9 mouse cellular contexts compared by ENCODE assay signal in genomic region chr2:119207961-119208343, GRCm38 (mm10). TPM values are rescaled to one million over a fixed set of nuclear protein-coding genes. Genes with fewer than 3 reads are reported as not detected.
DNase-seq lines count a peak whose midpoint lies in the region; ATAC-seq lines count a peak whose summit lies in the region.
"Had no signal": no experiment of that assay in that cellular context is flagged by ENCODE, and none has a peak within 500 bp of the region (broad histone marks: within the 10 kb centered on the region; RNA-seq: fewer than 3 reads in every experiment).

No protein-coding gene starts in this region.

- ATAC-seq in heart, embryonic 14.5 days (ENCODE audit: insufficient number of reproducible peaks, insufficient read depth, low FRiP score, low read depth) = no peak
- ATAC-seq in hindbrain, embryonic 16.5 days = no peak
- 0 out of 2 replicates have a peak, but pooled peaks have one; percentile 0 for ATAC-seq in midbrain, embryonic 12.5 days (ENCODE audit: low FRiP score, low read depth)

- intact Hi-C loops in left cerebral cortex, postnatal 14 days (cut with DNase I) = no loop called here

- WGBS in heart, embryonic 14.5 days = 12% methylated on average over 6 of the region's 6 CpGs
- 27% methylated on average over 6 of the region's 6 CpGs for WGBS in hindbrain, embryonic 16.5 days
- WGBS in midbrain, embryonic 12.5 days = 32% methylated on average over 6 of the region's 6 CpGs

- no peaks in the 10 kb centered on the region for H3K9me3 ChIP-seq in heart, embryonic 14.5 days (ENCODE audit: control insufficient read depth, low read length)
- no peaks in the 10 kb centered on the region for H3K9me3 ChIP-seq in hindbrain, embryonic 16.5 days (ENCODE audit: control insufficient read depth, low read length)
- no peaks in the 10 kb centered on the region for H3K9me3 ChIP-seq in midbrain, embryonic 12.5 days

- H3K27ac ChIP-seq in heart, embryonic 14.5 days (replicated peaks in 1 of 2; ENCODE audit: control insufficient read depth in 1 of 2, insufficient read depth in 1 of 2, low read depth in 2 of 2, low read length in 2 of 2) = peak overlapping the region; percentile 87 to 93
- peak overlapping the region; percentile 93 for H3K27ac ChIP-seq in brown adipose tissue, adult 24 weeks (replicated peaks; ENCODE audit: low read depth, low read length)
- H3K27ac ChIP-seq in hindbrain, embryonic 16.5 days (ENCODE audit: low read depth, low read length) = peak overlapping the region; percentile 72
- H3K27ac ChIP-seq in midbrain, embryonic 12.5 days (replicated peaks) = peak overlapping the region; percentile 86

- DNase-seq in heart, adult 18-20 months = no peak
- DNase-seq in left cerebral cortex, postnatal 14 days (ENCODE audit: low spot score in 2 of 2) = no peak
- no peak for DNase-seq in gastrocnemius, adult 18-20 months (ENCODE audit: low spot score)
- no peak for DNase-seq in cerebellum, postnatal 25 days

- H3K9ac ChIP-seq in heart, embryonic 14.5 days (ENCODE audit: low read length) = peak overlapping the region; percentile 75
- H3K9ac ChIP-seq in hindbrain, embryonic 16.5 days (ENCODE audit: low read depth, low read length) = peak overlapping the region; percentile 72
- H3K9ac ChIP-seq in midbrain, embryonic 12.5 days (replicated peaks) = peak overlapping the region; percentile 69

- H3K4me2 ChIP-seq in heart, embryonic 14.5 days (ENCODE audit: low read length) = peak overlapping the region; percentile 67
- peak overlapping the region; percentile 60 for H3K4me2 ChIP-seq in hindbrain, embryonic 16.5 days (ENCODE audit: low read length)
- H3K4me2 ChIP-seq in midbrain, embryonic 12.5 days (replicated peaks) = peak overlapping the region; percentile 71

- peaks cover 26% of the 10 kb centered on the region for H3K36me3 ChIP-seq in heart, embryonic 14.5 days (ENCODE audit: control insufficient read depth, insufficient read depth, low read length)
- H3K36me3 ChIP-seq in hindbrain, embryonic 16.5 days (ENCODE audit: control insufficient read depth, insufficient read depth, low read length) = peaks cover 15% of the 10 kb centered on the region
- H3K36me3 ChIP-seq in midbrain, embryonic 12.5 days = peaks cover 23% of the 10 kb centered on the region

- H3K4me1 ChIP-seq in heart, embryonic 14.5 days (ENCODE audit: control insufficient read depth in 2 of 2, insufficient read depth in 2 of 2, low read length in 2 of 2) = peaks cover 7 to 11% of the 10 kb centered on the region in 2 experiments; a peak in 3 of 4 replicates
- H3K4me1 ChIP-seq in brown adipose tissue, adult 24 weeks (ENCODE audit: control insufficient read depth, insufficient read depth, insufficient read length, low read length) = 0 out of 2 replicates have a peak, but pooled peaks cover 7% of the 10 kb centered on the region
- H3K4me1 ChIP-seq in hindbrain, embryonic 16.5 days (ENCODE audit: control insufficient read depth, insufficient read depth, low read depth, low read length) = peaks cover 10% of the 10 kb centered on the region
- H3K4me1 ChIP-seq in midbrain, embryonic 12.5 days = peaks cover 22% of the 10 kb centered on the region

- peak overlapping the region; percentile 77 to 92 for H3K4me3 ChIP-seq in heart, embryonic 14.5 days (ENCODE audit: control insufficient read depth in 1 of 2, insufficient read depth in 1 of 2, low read depth in 1 of 2, low read length in 2 of 2)
- peak overlapping the region; percentile 94 for H3K4me3 ChIP-seq in brown adipose tissue, adult 24 weeks (ENCODE audit: insufficient read depth, low read depth, low read length)
- peak overlapping the region; percentile 73 for H3K4me3 ChIP-seq in hindbrain, embryonic 16.5 days (ENCODE audit: low read length)
- peak overlapping the region; percentile 69 for H3K4me3 ChIP-seq in midbrain, embryonic 12.5 days

- no peaks in the 10 kb centered on the region for H3K27me3 ChIP-seq in heart, embryonic 14.5 days (ENCODE audit: control insufficient read depth, insufficient read depth, low read length)
- no peaks in the 10 kb centered on the region for H3K27me3 ChIP-seq in hindbrain, embryonic 16.5 days (replicated peaks; ENCODE audit: control insufficient read depth, insufficient read depth, low read length)
- H3K27me3 ChIP-seq in midbrain, embryonic 12.5 days = no peaks in the 10 kb centered on the region
- H3K27me3 ChIP-seq: Patski had no signal

RNA-seq across cellular contexts. Expression of gene Zfyve19, which starts 0.5 kb away (rescaled TPM):
- polyA plus RNA-seq in heart, embryonic 14.5 days (2014; fragmentation: Nextera tagmentation; extraction: Ambion mirVana) = 28.3 and 32.4 TPM in 2 replicates
- 10 to 100 TPM; 13.6 to 15.0 TPM for total RNA-seq in heart, adult 18-20 months (2021)
- polyA plus RNA-seq in brown adipose tissue, adult 24 weeks (2012; ENCODE audit: insufficient read depth, insufficient read length, missing spikeins) = 16.2 and 21.0 TPM in 2 replicates
- 70.4 and 75.7 TPM in 2 replicates for polyA plus RNA-seq in hindbrain, embryonic 16.5 days (2015; fragmentation: Nextera tagmentation; extraction: Ambion mirVana)
- polyA plus RNA-seq in midbrain, embryonic 12.5 days (2016; fragmentation: Nextera tagmentation; extraction: Ambion mirVana) = 44.9 and 53.6 TPM in 2 replicates
- 10 to 100 TPM; 28.8 to 36.8 TPM for total RNA-seq in left cerebral cortex, postnatal 14 days (2021)
- 10 to 100 TPM; 13.8 to 14.4 TPM for total RNA-seq in gastrocnemius, adult 18-20 months (2021)

RNA-seq across cellular contexts. Expression of gene Dnajc17, which starts 0.6 kb away (rescaled TPM):
- polyA plus RNA-seq in heart, embryonic 14.5 days (2014; fragmentation: Nextera tagmentation; extraction: Ambion mirVana) = 10.8 and 12.9 TPM in 2 replicates
- total RNA-seq in heart, adult 18-20 months (2021) = 1 to 10 TPM; 7.3 to 7.6 TPM
- 7.8 and 8.8 TPM in 2 replicates for polyA plus RNA-seq in brown adipose tissue, adult 24 weeks (2012; ENCODE audit: insufficient read depth, insufficient read length, missing spikeins)
- polyA plus RNA-seq in hindbrain, embryonic 16.5 days (2015; fragmentation: Nextera tagmentation; extraction: Ambion mirVana) = 23.3 and 23.6 TPM in 2 replicates
- polyA plus RNA-seq in midbrain, embryonic 12.5 days (2016; fragmentation: Nextera tagmentation; extraction: Ambion mirVana) = 24.7 and 26.8 TPM in 2 replicates
- total RNA-seq in left cerebral cortex, postnatal 14 days (2021) = 10 to 100 TPM; 17.4 to 18.2 TPM
- total RNA-seq in gastrocnemius, adult 18-20 months (2021) = 1 to 10 TPM; 7.9 to 9.1 TPM

RNA-seq across cellular contexts. Expression of gene Ppp1r14d, which starts 21.8 kb away (rescaled TPM):
- polyA plus RNA-seq in heart, embryonic 14.5 days (2014; fragmentation: Nextera tagmentation; extraction: Ambion mirVana) = not detected in 2 replicates
- total RNA-seq in heart, adult 18-20 months (2021) = not detected
- polyA plus RNA-seq in brown adipose tissue, adult 24 weeks (2012; ENCODE audit: insufficient read depth, insufficient read length, missing spikeins) = not detected in 2 replicates
- not detected in 2 replicates for polyA plus RNA-seq in hindbrain, embryonic 16.5 days (2015; fragmentation: Nextera tagmentation; extraction: Ambion mirVana)
- polyA plus RNA-seq in midbrain, embryonic 12.5 days (2016; fragmentation: Nextera tagmentation; extraction: Ambion mirVana) = not detected in 2 replicates
- total RNA-seq in left cerebral cortex, postnatal 14 days (2021) = not detected
- total RNA-seq in gastrocnemius, adult 18-20 months (2021) = not detected
- polyA plus RNA-seq: Patski had no signal

RNA-seq across cellular contexts. Expression of gene Spint1, which starts 29.2 kb away (rescaled TPM):
- 0.20 and 0.38 TPM in 2 replicates for polyA plus RNA-seq in heart, embryonic 14.5 days (2014; fragmentation: Nextera tagmentation; extraction: Ambion mirVana)
- under 1 TPM in 1 of 2 experiments, not detected in 1; 0.41 TPM for total RNA-seq in heart, adult 18-20 months (2021)
- polyA plus RNA-seq in brown adipose tissue, adult 24 weeks (2012; ENCODE audit: insufficient read depth, insufficient read length, missing spikeins) = not detected in 2 replicates
- 0.71 and 0.79 TPM in 2 replicates for polyA plus RNA-seq in hindbrain, embryonic 16.5 days (2015; fragmentation: Nextera tagmentation; extraction: Ambion mirVana)
- polyA plus RNA-seq in midbrain, embryonic 12.5 days (2016; fragmentation: Nextera tagmentation; extraction: Ambion mirVana) = 0.98 and 1.5 TPM in 2 replicates
- total RNA-seq in left cerebral cortex, postnatal 14 days (2021) = under 1 TPM; 0.59 to 0.61 TPM
- not detected for total RNA-seq in gastrocnemius, adult 18-20 months (2021)

RNA-seq across cellular contexts. Expression of gene Gm14137, which starts 33.6 kb away (rescaled TPM):
- polyA plus RNA-seq in heart, embryonic 14.5 days (2014; fragmentation: Nextera tagmentation; extraction: Ambion mirVana) = 0.24 and 0.27 TPM in 2 replicates
- not detected for total RNA-seq in heart, adult 18-20 months (2021)
- polyA plus RNA-seq in brown adipose tissue, adult 24 weeks (2012; ENCODE audit: insufficient read depth, insufficient read length, missing spikeins) = not detected in 2 replicates
- 0.86 TPM in 2 replicates for polyA plus RNA-seq in hindbrain, embryonic 16.5 days (2015; fragmentation: Nextera tagmentation; extraction: Ambion mirVana)
- polyA plus RNA-seq in midbrain, embryonic 12.5 days (2016; fragmentation: Nextera tagmentation; extraction: Ambion mirVana) = 0.85 and 1.2 TPM in 2 replicates
- total RNA-seq in left cerebral cortex, postnatal 14 days (2021) = not detected
- total RNA-seq in gastrocnemius, adult 18-20 months (2021) = not detected
